Mouse (Mus musculus): ENCODE results near the gene Antxr1.

Antxr1 gene

GRCm38 (mm10) chr6:87292911-87293851, 42.4 kb downstream of the Antxr1 start:
- DNase-seq (ENCODE audit: low spot score), result no peak

- no peak for DNase-seq (ENCODE audit: low spot score)
Measured at GRCm38 (mm10) chr6:87287251-87287650, 48.4 kb downstream of the Antxr1 start.

DNA sequence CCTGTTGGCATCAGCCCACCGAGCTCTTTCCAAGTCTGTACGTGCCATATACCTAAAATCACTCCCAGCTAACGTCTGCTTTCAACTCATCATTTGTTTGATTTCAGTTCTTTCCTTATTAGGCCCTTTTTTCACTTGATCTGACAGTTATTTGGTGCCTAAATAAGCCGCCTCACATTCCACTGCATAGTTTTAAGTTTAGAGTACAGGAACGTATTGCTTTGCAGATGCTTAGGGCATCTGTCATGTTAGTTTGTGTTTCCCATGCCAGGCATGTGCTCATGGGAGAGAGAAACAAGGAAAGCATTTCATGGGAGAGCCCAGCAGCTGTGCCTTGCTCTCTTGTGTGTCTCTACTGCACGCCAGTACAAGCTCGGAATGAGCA, 50.3 kb downstream of the Antxr1 start:
- DNase-seq (ENCODE audit: low spot score), result no peak

DNA sequence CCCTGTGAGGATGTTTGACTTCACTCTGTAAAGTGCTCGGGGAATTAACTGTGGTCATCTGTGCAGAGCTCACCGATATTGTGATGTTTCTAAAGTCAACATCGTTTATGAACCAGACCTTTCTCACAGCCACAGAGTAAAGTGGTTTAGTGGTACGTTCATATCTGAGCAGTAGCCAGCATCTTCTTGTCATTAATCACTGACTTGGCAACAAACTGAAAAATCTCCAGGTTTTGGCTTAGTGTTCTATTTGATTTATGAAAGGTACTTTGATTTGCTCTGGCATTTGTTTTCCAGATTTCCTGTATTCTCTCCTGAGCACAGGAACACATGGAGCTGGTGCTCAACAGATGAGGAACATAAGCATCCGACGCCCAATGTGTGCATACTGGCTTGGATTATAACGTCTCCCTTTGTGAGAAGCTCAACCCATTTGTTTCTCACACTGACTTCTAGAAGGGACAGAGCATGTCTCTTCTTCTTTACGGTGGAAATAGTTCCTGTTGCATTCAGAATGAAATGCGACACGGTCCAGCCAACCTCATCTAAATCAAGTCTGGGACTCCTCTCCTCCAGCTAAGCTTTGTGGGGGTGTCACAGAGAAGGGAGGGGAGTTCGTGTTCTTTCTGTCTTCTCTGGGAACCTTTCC, 50.8 kb downstream of the Antxr1 start:
- DNase-seq (ENCODE audit: low spot score), result no peak

- peak; percentile 78 for DNase-seq (ENCODE audit: low spot score)
Measured at GRCm38 (mm10) chr6:87282346-87282781, 53.3 kb downstream of the Antxr1 start.

GRCm38 (mm10) chr6:87281771-87282170, 53.9 kb downstream of the Antxr1 start:
- DNase-seq (ENCODE audit: low spot score), result no peak

GRCm38 (mm10) chr6:87278151-87278550, 57.5 kb downstream of the Antxr1 start:
- no peak for DNase-seq (ENCODE audit: low spot score)

GRCm38 (mm10) chr6:87277527-87277926, 58.1 kb downstream of the Antxr1 start:
- DNase-seq (ENCODE audit: low spot score), result no peak

DNA sequence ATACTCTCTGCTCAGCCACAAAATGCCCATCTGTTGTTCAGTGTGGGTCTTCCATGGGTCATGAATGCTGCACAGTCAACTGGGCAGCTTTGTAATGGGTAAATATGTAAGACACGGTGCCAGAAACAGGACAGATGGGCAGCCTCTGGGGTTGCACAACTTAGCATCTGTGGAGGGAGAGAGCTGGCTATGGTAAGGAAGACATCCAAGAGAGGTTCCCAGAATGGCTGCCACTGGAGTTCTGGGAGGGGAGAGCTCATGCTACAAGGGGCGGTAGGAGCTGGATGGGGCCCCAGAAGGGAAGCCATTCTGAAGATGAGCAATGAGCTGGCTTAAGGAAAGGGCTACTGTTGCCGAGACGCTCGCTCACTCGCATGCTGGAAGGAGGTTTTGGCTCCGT, 58.7 kb downstream of the Antxr1 start:
- no peak for DNase-seq (ENCODE audit: low spot score)

DNA sequence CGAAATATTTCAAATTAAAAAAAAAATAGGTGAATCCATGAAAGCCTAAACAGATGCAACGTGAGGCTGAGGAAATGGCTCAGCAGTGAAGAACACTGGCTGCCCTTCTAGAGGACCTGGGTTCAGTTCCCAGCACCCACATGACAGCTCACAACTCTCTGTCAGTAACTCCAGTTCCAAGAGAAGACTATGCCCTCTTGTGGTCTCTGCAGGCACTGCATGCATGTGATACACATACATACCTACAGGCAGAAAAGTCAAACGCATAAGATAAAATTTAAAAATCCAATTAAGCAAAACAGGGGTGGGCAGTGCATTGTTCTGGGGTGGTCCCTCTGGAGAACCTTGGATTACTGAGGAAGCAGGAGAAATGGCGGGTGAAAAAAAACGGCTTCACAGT, 60.8 kb downstream of the Antxr1 start:
- no peak for DNase-seq (ENCODE audit: low spot score)

DNA sequence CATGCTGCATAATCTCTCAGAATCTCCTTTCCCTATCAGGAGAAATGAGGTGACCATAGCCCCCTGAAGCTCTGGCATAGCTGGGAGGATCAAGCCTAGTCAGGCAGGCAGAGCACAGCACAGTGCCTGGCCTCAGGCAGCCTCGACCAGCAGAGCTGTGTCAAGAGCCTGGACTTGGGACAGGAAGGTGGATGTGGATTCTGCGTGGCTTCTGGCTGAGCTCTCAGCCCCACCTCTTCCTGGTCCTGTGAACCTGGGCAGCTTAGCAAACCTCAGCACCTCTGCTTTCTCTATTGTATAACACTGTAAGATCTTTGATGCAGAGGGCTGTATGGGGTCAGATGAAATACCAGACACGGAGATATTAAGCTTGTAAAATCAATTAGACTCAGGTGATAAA, 61.8 kb downstream of the Antxr1 start:
- DNase-seq (ENCODE audit: low spot score), result no peak

- DNase-seq (ENCODE audit: low spot score), result no peak
Measured at GRCm38 (mm10) chr6:87273141-87273540, 62.5 kb downstream of the Antxr1 start.

DNA sequence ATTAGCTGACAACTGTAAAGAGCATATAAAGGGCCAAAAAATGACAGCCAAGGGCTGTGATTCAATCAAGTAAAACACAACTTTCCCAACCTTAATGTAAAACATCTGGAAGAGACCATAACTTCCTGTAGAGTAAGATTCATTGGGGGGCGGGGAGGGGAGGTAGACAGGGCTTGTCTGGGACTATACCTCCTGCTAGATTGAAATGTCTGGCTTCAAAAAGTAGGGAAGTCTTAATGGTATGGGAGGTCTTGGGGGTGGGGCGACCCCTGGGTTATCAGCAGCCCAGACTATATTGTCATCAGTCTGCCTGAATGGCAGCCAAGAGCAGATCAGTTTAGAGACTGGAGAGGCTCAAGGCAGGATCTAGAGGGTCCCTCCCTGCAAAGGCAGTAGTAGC, 63.4 kb downstream of the Antxr1 start:
- DNase-seq (ENCODE audit: low spot score), result no peak

DNA sequence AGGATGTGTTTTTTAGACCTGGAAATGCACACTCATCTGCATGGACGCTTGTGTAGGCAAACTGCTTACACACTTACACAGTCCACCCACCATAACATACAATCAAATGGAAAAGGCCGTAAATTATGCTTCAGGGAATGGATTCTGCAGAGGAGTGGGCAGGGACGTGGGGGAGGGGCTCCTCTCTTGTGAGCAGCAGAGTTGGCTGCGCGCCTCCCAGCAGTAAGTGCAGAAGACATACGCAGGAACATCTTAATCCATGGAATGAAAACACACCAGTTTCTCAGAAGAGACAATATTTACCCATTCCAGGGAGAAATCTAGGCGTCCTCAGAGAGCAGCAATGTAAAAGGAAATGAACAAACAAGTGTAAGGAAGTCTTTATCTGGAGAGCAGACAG, 65.2 kb downstream of the Antxr1 start:
- peak; percentile 58 for DNase-seq (ENCODE audit: low spot score)

DNA sequence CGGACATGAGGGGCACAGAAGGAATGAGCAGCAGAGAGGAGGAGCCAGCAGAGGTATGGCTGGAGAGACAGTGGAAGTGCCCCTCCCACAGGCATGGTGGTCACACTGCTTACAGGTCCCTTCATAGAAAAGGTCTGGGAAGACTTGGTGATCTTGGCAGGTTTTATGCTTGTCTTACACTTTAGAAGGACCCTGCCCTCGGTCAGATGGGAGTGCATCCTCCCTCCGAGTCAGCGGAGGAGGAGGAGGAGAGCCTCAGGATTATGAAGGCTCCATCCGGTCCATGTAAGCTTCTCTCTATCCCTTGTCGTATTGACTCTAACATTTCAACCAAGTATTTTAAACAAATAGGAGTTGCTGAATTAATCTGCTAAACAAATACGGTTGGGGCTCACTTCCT, 65.7 kb downstream of the Antxr1 start:
- DNase-seq (ENCODE audit: low spot score), result no peak

- DNase-seq (ENCODE audit: low spot score), result no peak
Measured at GRCm38 (mm10) chr6:87262666-87263065, 73.0 kb downstream of the Antxr1 start.

DNA sequence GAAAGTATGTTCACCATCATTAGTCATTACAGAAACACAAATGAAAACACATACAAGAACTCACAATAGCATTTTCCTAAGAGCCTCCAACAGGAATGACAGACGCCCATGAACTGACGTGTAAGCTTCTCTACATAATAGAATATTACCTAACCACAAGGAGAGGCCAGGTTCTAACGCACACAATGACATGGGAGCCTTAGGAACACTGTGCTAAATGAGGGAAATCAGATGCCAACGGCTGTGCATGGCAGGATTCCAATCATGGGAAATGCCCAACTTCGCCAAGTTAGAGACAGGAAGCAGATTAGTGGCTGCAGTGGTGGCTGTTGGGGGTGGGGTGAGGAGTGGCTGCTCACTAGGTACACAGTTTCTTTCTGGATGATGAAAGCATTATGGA, 76.6 kb downstream of the Antxr1 start:
- DNase-seq (ENCODE audit: low spot score), result no peak

- no peak for DNase-seq (ENCODE audit: low spot score)
Measured at GRCm38 (mm10) chr6:87257981-87258775, 77.4 kb downstream of the Antxr1 start.

GRCm38 (mm10) chr6:87257471-87257870, 78.2 kb downstream of the Antxr1 start:
- DNase-seq (ENCODE audit: low spot score), result no peak

DNA sequence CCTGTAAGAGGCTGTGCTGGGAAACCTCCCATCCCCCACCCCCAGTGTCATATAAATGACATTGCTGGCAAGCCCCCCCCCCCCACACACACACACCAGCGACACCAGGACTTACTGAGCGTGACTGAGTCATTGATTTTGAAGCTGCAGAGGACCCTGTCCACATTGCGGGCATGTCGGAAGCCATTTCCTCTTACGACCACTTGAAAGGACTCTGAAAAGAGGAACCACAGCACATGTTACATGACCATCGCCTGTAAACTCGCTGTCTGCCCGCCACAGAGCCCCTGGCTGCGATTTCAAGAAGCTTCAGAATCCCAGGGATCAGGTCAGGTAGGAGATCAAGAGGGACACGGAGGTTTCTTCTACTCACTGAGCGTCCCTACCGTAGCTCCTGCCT, 80.0 kb downstream of the Antxr1 start:
- no peak for DNase-seq (ENCODE audit: low spot score)

GRCm38 (mm10) chr6:87254756-87255155, 80.9 kb downstream of the Antxr1 start:
- no peak for DNase-seq (ENCODE audit: low spot score)

GRCm38 (mm10) chr6:87251716-87252115, 83.9 kb downstream of the Antxr1 start:
- DNase-seq (ENCODE audit: low spot score), result no peak

GRCm38 (mm10) chr6:87250701-87251100, 84.9 kb downstream of the Antxr1 start:
- DNase-seq (ENCODE audit: low spot score), result no peak
